Mouse (Mus musculus): Measurements from ENCODE around the gene Minos1. TPM values are rescaled to one million over a fixed set of nuclear protein-coding genes. Genes with fewer than 3 reads are reported as not detected.

Minos1 gene
- polyA plus RNA-seq, 1 experiment from 2014 or later, result 640 TPM

- Histone ChIP-seq H3K4me3 (ENCODE audit: low read length) (no peak overlapping the region), H3K9ac (ENCODE audit: low read length) (no peak overlapping the region), H3K27me3 (ENCODE audit: control insufficient read depth, insufficient read depth, low read length) (no peaks in the 10 kb centered on the region), H3K27ac (ENCODE audit: low read length) (no peak overlapping the region), H3K36me3 (ENCODE audit: control insufficient read depth, insufficient read depth) (no peaks in the 10 kb centered on the region), H3K9me3 (replicated peaks; ENCODE audit: control insufficient read depth, low read length) (no peaks in the 10 kb centered on the region), H3K4me2 (ENCODE audit: low read depth, low read length) (no peak overlapping the region), H3K4me1 (ENCODE audit: control insufficient read depth, insufficient read depth, low read length) (peaks cover 11% of the 10 kb centered on the region)
- WGBS, result 67% methylated on average over 5 of the region's 5 CpGs
- no peak for ATAC-seq (replicated peaks; ENCODE audit: extremely low read depth, insufficient read depth, low FRiP score)
Measured at GRCm38 (mm10) chr4:139053391-139053790, 77.5 kb downstream of the Minos1 start.

- Histone ChIP-seq H3K4me3 (ENCODE audit: low read length) (no peak overlapping the region), H3K4me2 (ENCODE audit: low read depth, low read length) (no peak overlapping the region), H3K9ac (ENCODE audit: low read length) (no peak overlapping the region), H3K9me3 (replicated peaks; ENCODE audit: control insufficient read depth, low read length) (no peaks in the 10 kb centered on the region), H3K36me3 (ENCODE audit: control insufficient read depth, insufficient read depth) (no peaks in the 10 kb centered on the region), H3K4me1 (ENCODE audit: control insufficient read depth, insufficient read depth, low read length) (peaks cover 11% of the 10 kb centered on the region), H3K27me3 (ENCODE audit: control insufficient read depth, insufficient read depth, low read length) (no peaks in the 10 kb centered on the region), H3K27ac (ENCODE audit: low read length) (no peak overlapping the region)
- no peak for ATAC-seq (replicated peaks; ENCODE audit: extremely low read depth, insufficient read depth, low FRiP score)
- WGBS, result 78% methylated on average over 7 of the region's 7 CpGs
Measured at GRCm38 (mm10) chr4:139052796-139053195, 78.1 kb downstream of the Minos1 start.

Other genes with a start within 250 kb of the Minos1 start
- gene Otud3, start 217.2 kb downstream of the Minos1 start, polyA plus RNA-seq (2015; fragmentation: Nextera tagmentation; extraction: Ambion mirVana), result 3.0 and 3.3 TPM in 2 replicates
- 0.29 and 0.66 TPM in 2 replicates for gene Rnf186, start 164.0 kb downstream of the Minos1 start, polyA plus RNA-seq (2015; fragmentation: Nextera tagmentation; extraction: Ambion mirVana)
- gene Tmco4, start 158.2 kb downstream of the Minos1 start, polyA plus RNA-seq (2015; fragmentation: Nextera tagmentation; extraction: Ambion mirVana), result 7.0 and 8.3 TPM in 2 replicates
- gene Htr6, start 55.5 kb downstream of the Minos1 start, polyA plus RNA-seq (2015; fragmentation: Nextera tagmentation; extraction: Ambion mirVana), result not detected in 2 replicates
- gene Nbl1, start 38.1 kb downstream of the Minos1 start, polyA plus RNA-seq (2015; fragmentation: Nextera tagmentation; extraction: Ambion mirVana), result 25.8 and 28.9 TPM in 2 replicates
- gene Capzb, start 61.8 kb upstream of the Minos1 start, polyA plus RNA-seq (2015; fragmentation: Nextera tagmentation; extraction: Ambion mirVana), result 382 and 385 TPM in 2 replicates
- 8.9 and 9.3 TPM in 2 replicates for gene Pqlc2, start 179.6 kb upstream of the Minos1 start, polyA plus RNA-seq (2015; fragmentation: Nextera tagmentation; extraction: Ambion mirVana)
- gene Akr7a5, start 179.6 kb upstream of the Minos1 start, polyA plus RNA-seq (2015; fragmentation: Nextera tagmentation; extraction: Ambion mirVana), result 72.1 and 74.5 TPM in 2 replicates
- 68.7 and 72.9 TPM in 2 replicates for gene Mrto4, start 221.5 kb upstream of the Minos1 start, polyA plus RNA-seq (2015; fragmentation: Nextera tagmentation; extraction: Ambion mirVana)
- 38.2 and 38.7 TPM in 2 replicates for gene Emc1, start 221.5 kb upstream of the Minos1 start, polyA plus RNA-seq (2015; fragmentation: Nextera tagmentation; extraction: Ambion mirVana)
- 58.0 and 62.2 TPM in 2 replicates for gene Ubr4, start 221.5 kb upstream of the Minos1 start, polyA plus RNA-seq (2015; fragmentation: Nextera tagmentation; extraction: Ambion mirVana)